12 mouse cellular contexts compared by ENCODE assay signal in the genomic region with DNA sequence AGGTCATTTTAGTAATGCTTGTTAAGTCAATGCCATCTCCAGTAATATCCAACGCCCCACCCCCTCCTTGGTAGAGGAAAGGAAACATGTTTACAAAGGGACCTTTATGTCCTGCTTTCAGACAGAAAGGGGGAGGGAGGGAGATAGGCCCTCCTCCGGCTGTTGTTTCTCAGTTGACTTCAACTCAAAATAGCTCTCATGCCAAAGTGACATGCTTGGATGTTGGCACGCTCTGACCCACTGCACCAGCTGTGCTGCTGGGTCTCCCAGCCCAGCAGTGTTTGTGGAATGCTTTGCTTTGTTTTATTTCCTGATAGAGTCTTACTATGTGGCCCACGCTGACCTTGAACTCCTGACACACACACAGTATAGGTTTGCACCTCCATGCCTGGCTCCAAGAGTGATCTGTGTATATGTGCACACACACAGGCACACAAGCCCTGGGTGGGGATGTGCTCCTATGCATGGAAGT. TPM values are rescaled to one million over a fixed set of nuclear protein-coding genes. Genes with fewer than 3 reads are reported as not detected.
DNase-seq lines count a peak whose midpoint lies in the region; ATAC-seq and TF ChIP-seq lines count a peak whose summit lies in the region.
"Had no signal": no experiment of that assay in that cellular context is flagged by ENCODE, and none has a peak within 500 bp of the region (broad histone marks: within the 10 kb centered on the region; RNA-seq: fewer than 3 reads in every experiment).

No protein-coding gene starts in this region.

- no peak for TF ChIP-seq CTCF in lung, adult 2 months (IDR thresholded peaks at IDR 0.05; ENCODE audit: insufficient read depth, low read length)

- DNase-seq in heart, adult 9 months (ENCODE audit: low spot score in 2 of 2) = no peak
- no peak for DNase-seq in lung, adult 2 months
- peak; percentile 64 for DNase-seq in retina, postnatal 1 day
- DNase-seq in urinary bladder, postnatal 25 days (ENCODE audit: low spot score) = no peak
- DNase-seq: adrenal gland, postnatal 14 days; gastrocnemius, adult 2 months had no signal

- TF ChIP-seq POLR2A in lung, adult 2 months (IDR thresholded peaks at IDR 0.05; ENCODE audit: borderline replicate concordance, extremely low read depth, low read depth, low read length) = no peak

- H3K9ac ChIP-seq in heart, embryonic 13.5 days = no peak overlapping the region
- H3K9ac ChIP-seq in lung, embryonic 16.5 days (ENCODE audit: low read length) = no peak overlapping the region
- H3K9ac ChIP-seq in embryonic facial prominence, embryonic 15.5 days = no peak overlapping the region
- H3K9ac ChIP-seq: embryonic facial prominence, embryonic 12.5 days; intestine, embryonic 15.5 days had no signal

- no peak overlapping the region for H3K4me3 ChIP-seq in heart, embryonic 13.5 days
- H3K4me3 ChIP-seq in lung, embryonic 16.5 days (ENCODE audit: low read length) = no peak overlapping the region
- no peak overlapping the region for H3K4me3 ChIP-seq in lung, adult 2 months (replicated peaks; ENCODE audit: extremely low read depth, low read depth, low read length)
- H3K4me3 ChIP-seq in embryonic facial prominence, embryonic 15.5 days (replicated peaks) = no peak overlapping the region
- H3K4me3 ChIP-seq: embryonic facial prominence, embryonic 12.5 days; gastrocnemius, adult 2 months; intestine, embryonic 15.5 days; midbrain, embryonic 10.5 days had no signal

- H3K27me3 ChIP-seq in heart, embryonic 13.5 days (replicated peaks) = no peaks in the 10 kb centered on the region
- no peaks in the 10 kb centered on the region for H3K27me3 ChIP-seq in lung, embryonic 16.5 days (ENCODE audit: control insufficient read depth, insufficient read depth, low read depth, low read length)
- H3K27me3 ChIP-seq in embryonic facial prominence, embryonic 15.5 days = no peaks in the 10 kb centered on the region
- H3K27me3 ChIP-seq: embryonic facial prominence, embryonic 12.5 days; intestine, embryonic 15.5 days had no signal

- H3K4me1 ChIP-seq in heart, embryonic 13.5 days = peaks cover 7% of the 10 kb centered on the region
- no peaks in the 10 kb centered on the region for H3K4me1 ChIP-seq in lung, embryonic 16.5 days (replicated peaks; ENCODE audit: control insufficient read depth, insufficient read depth, low read length)
- H3K4me1 ChIP-seq in lung, adult 2 months (ENCODE audit: control insufficient read depth, insufficient read depth, low read length) = no peaks in the 10 kb centered on the region
- H3K4me1 ChIP-seq in embryonic facial prominence, embryonic 15.5 days = no peaks in the 10 kb centered on the region
- H3K4me1 ChIP-seq: embryonic facial prominence, embryonic 12.5 days; intestine, embryonic 15.5 days had no signal

- H3K27ac ChIP-seq in heart, embryonic 13.5 days (replicated peaks) = no peak overlapping the region
- H3K27ac ChIP-seq in lung, embryonic 16.5 days (ENCODE audit: low read length) = no peak overlapping the region
- H3K27ac ChIP-seq in embryonic facial prominence, embryonic 15.5 days (replicated peaks) = no peak overlapping the region
- H3K27ac ChIP-seq: embryonic facial prominence, embryonic 12.5 days; gastrocnemius, adult 2 months; intestine, embryonic 15.5 days; midbrain, embryonic 10.5 days had no signal

- no peak overlapping the region for H3K4me2 ChIP-seq in heart, embryonic 13.5 days
- H3K4me2 ChIP-seq in lung, embryonic 16.5 days (ENCODE audit: low read depth, low read length) = no peak overlapping the region
- no peak overlapping the region for H3K4me2 ChIP-seq in embryonic facial prominence, embryonic 15.5 days (replicated peaks)
- H3K4me2 ChIP-seq: embryonic facial prominence, embryonic 12.5 days; intestine, embryonic 15.5 days had no signal

- WGBS in heart, embryonic 13.5 days = 42% methylated on average over 4 of the region's 4 CpGs
- 49% methylated on average over 4 of the region's 4 CpGs for WGBS in lung, embryonic 16.5 days
- 42% methylated on average over 4 of the region's 4 CpGs for WGBS in lung, adult 2 months
- WGBS in embryonic facial prominence, embryonic 15.5 days = 55% methylated on average over 4 of the region's 4 CpGs

- ATAC-seq in heart, embryonic 13.5 days (ENCODE audit: extremely low read depth, insufficient number of reproducible peaks, low FRiP score, low TSS enrichment) = peak; percentile 25; the same call in 1 of the 2 replicates
- peak; percentile 34; the same call in 1 of the 2 replicates for ATAC-seq in lung, embryonic 16.5 days (ENCODE audit: low read depth)
- peak; percentile 60; the same call in 1 of the 2 replicates for ATAC-seq in embryonic facial prominence, embryonic 15.5 days (ENCODE audit: insufficient number of reproducible peaks, low FRiP score, low TSS enrichment, low read depth)
- ATAC-seq: intestine, embryonic 15.5 days had no signal

- H3K9me3 ChIP-seq in heart, embryonic 13.5 days = no peaks in the 10 kb centered on the region
- H3K9me3 ChIP-seq in lung, embryonic 16.5 days (ENCODE audit: control insufficient read depth, low read length) = no peaks in the 10 kb centered on the region
- no peaks in the 10 kb centered on the region for H3K9me3 ChIP-seq in embryonic facial prominence, embryonic 15.5 days (replicated peaks)
- H3K9me3 ChIP-seq: embryonic facial prominence, embryonic 12.5 days; intestine, embryonic 15.5 days; midbrain, embryonic 10.5 days had no signal

- no peaks in the 10 kb centered on the region for H3K36me3 ChIP-seq in heart, embryonic 13.5 days
- H3K36me3 ChIP-seq in lung, embryonic 16.5 days (ENCODE audit: control insufficient read depth, insufficient read depth, low read length) = no peaks in the 10 kb centered on the region
- no peaks in the 10 kb centered on the region for H3K36me3 ChIP-seq in embryonic facial prominence, embryonic 15.5 days
- H3K36me3 ChIP-seq: embryonic facial prominence, embryonic 12.5 days; intestine, embryonic 15.5 days; midbrain, embryonic 10.5 days had no signal

RNA-seq across cellular contexts. Expression of a gene that starts 36.7 kb away (rescaled TPM):
- polyA plus RNA-seq in heart, embryonic 13.5 days (2015; fragmentation: Nextera tagmentation; extraction: Ambion mirVana) = 196 and 207 TPM in 2 replicates
- polyA plus RNA-seq in lung, embryonic 16.5 days (2015; fragmentation: Nextera tagmentation; extraction: Ambion mirVana) = 259 and 266 TPM in 2 replicates
- 20.6 and 34.2 TPM in 2 replicates for polyA plus RNA-seq in lung, adult 2 months (2012; rRNA removed)
- 240 and 248 TPM in 2 replicates for polyA plus RNA-seq in embryonic facial prominence, embryonic 15.5 days (2015; fragmentation: Nextera tagmentation; extraction: Ambion mirVana)
